Mouse (Mus musculus): ENCODE results near the gene Rnls.
"Not testable (repeated sequence)": the region's sequence is repeated elsewhere in the genome, so short reads cannot be mapped to it uniquely, and the experiment has no call there.

The Rnls gene

GRCm38 (mm10) chr19:33391651-33392382, at the start of gene Rnls:
Gene Rnls, minus strand, starts transcription at chr19:33392295.
- DNase-seq (ENCODE audit: low read depth, low spot score), result peak; percentile 87

GRCm38 (mm10) chr19:33429457-33429856, 37.4 kb upstream of the Rnls start:
- DNase-seq (ENCODE audit: low read depth, low spot score), result no peak

- DNase-seq (ENCODE audit: low read depth, low spot score), result not testable (repeated sequence)
Observed at GRCm38 (mm10) chr19:33419368-33419767, 27.3 kb upstream of the Rnls start.

- DNase-seq (ENCODE audit: low read depth, low spot score), result no peak
Observed at GRCm38 (mm10) chr19:33380825-33381224, 11.3 kb downstream of the Rnls start.

GRCm38 (mm10) chr19:33380386-33380785, 11.7 kb downstream of the Rnls start:
- peak; percentile 34 for DNase-seq (ENCODE audit: low read depth, low spot score)

GRCm38 (mm10) chr19:33368808-33369207, 23.3 kb downstream of the Rnls start:
- DNase-seq (ENCODE audit: low read depth, low spot score), result peak; percentile 65

- DNase-seq (ENCODE audit: low read depth, low spot score), result no peak
Observed at GRCm38 (mm10) chr19:33366661-33367060, 25.4 kb downstream of the Rnls start.

- no peak for DNase-seq (ENCODE audit: low read depth, low spot score)
Observed at GRCm38 (mm10) chr19:33357019-33357418, 35.1 kb downstream of the Rnls start.

GRCm38 (mm10) chr19:33340119-33340518, 52.0 kb downstream of the Rnls start:
- peak; percentile 77 for DNase-seq (ENCODE audit: low read depth, low spot score)

- no peak for DNase-seq (ENCODE audit: low read depth, low spot score)
Observed at GRCm38 (mm10) chr19:33326706-33327641, 65.1 kb downstream of the Rnls start.

GRCm38 (mm10) chr19:33318785-33319184, 73.3 kb downstream of the Rnls start:
- DNase-seq (ENCODE audit: low read depth, low spot score), result peak; percentile 62

GRCm38 (mm10) chr19:33317130-33317529, 75.0 kb downstream of the Rnls start:
- DNase-seq (ENCODE audit: low read depth, low spot score), result peak; percentile 51

- no peak for DNase-seq (ENCODE audit: low read depth, low spot score)
Observed at GRCm38 (mm10) chr19:33299726-33300292, 92.3 kb downstream of the Rnls start.

GRCm38 (mm10) chr19:33296338-33296737, 95.8 kb downstream of the Rnls start:
- DNase-seq (ENCODE audit: low read depth, low spot score), result no peak

- no peak for DNase-seq (ENCODE audit: low read depth, low spot score)
Observed at GRCm38 (mm10) chr19:33282985-33283384, 109.1 kb downstream of the Rnls start.

GRCm38 (mm10) chr19:33276421-33276820, 115.7 kb downstream of the Rnls start:
- peak; percentile 58 for DNase-seq (ENCODE audit: low read depth, low spot score)

GRCm38 (mm10) chr19:33273676-33274075, 118.4 kb downstream of the Rnls start:
- no peak for DNase-seq (ENCODE audit: low read depth, low spot score)

- no peak for DNase-seq (ENCODE audit: low read depth, low spot score)
Observed at GRCm38 (mm10) chr19:33271571-33271970, 120.5 kb downstream of the Rnls start.

GRCm38 (mm10) chr19:33270231-33270630, 121.9 kb downstream of the Rnls start:
- DNase-seq (ENCODE audit: low read depth, low spot score), result no peak

- no peak for DNase-seq (ENCODE audit: low read depth, low spot score)
Observed at GRCm38 (mm10) chr19:33268044-33268443, 124.1 kb downstream of the Rnls start.

GRCm38 (mm10) chr19:33265245-33265644, 126.8 kb downstream of the Rnls start:
- DNase-seq (ENCODE audit: low read depth, low spot score), result no peak

Data from telencephalon, adult 2 months (tissue).